Mouse (Mus musculus) kidney, adult 8-10 months (tissue): ENCODE results near the gene Agpat1.

Experiments
- DNase-seq, 2 experiments: peaks; one replicate each; pipeline ENCODE4 v3.0.0; 2022

Gene Agpat1

DNA sequence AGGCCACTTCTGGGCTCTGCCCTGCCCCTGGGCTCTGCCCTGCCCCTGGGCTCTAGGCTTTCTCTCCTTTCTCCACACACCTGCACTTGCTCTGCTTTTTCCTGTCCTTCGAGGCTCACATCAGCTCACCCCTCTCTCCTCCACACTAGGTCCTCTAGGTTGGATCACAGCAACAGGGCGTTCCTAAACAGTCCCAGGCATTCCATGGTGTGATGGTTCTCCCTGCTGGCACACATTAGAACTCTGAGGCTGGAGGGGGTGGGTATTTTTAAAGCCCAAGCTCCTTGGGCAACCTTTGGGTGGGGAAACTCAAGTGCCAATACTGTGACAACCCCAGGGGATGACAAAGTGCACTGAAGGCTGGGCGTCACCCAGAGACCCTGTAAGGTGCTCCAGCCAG lies 33.4 kb downstream of the Agpat1 start:
- no peak for DNase-seq

DNA sequence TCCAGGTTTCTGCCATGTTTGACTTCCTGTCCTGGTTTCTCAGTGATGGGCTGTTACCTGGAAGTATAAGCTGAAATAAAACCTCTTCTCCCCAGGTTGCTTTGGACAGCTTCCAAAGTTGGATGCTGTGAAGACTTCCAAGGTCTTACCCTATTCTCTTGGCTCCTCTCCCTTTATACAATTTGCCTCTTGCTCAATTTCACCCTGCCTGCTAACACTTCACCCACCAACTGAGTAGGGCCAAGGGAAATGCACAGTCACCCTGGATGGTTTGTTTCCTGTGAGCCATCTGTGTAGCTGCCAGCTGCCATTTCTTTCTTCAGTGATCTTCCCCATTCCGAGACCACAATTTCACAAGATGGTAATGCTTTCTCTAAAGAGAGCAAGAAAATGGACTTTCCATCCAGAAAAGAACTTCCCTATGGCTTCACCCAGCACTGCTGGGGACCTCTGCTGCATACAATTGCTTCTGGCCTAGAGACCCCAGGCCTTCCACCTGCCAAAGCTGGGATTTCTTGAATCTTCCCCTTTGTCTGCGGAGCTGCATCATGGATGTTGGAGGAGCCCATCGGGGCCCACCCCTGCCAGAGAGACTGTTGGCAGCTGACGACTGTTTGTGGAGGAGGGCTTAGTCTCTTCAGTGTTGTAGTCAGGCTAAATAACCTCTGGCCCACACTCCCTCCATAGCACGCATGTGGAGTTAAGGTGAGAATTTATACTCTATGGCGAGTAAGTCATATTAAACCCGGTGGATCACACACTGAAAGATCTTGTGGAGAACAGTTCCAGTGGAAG lies 35.6 kb downstream of the Agpat1 start:
- DNase-seq = no peak

GRCm38 (mm10) chr17:34640778-34641601 lies 36.9 kb downstream of the Agpat1 start:
- no peak for DNase-seq

DNA sequence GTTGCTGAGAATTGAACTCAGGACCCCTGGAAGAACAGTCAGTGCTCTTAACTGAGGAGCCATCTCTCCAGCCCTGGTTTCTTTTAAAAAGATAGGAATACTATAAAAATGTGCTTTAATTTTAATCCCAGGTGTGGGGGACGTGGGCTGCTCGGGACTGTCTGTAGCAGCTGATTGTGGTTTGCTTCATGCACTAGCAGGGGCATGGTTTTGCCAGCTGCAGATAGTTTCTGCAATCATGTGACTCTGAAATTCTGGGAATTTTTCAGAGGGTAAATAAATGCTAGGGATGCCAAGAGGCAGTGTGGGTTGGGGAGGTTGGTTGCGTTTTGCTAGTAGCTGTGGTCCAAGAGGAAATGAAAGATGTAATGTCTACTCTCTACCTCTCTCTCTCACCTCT lies 37.9 kb downstream of the Agpat1 start:
- no peak for DNase-seq

- no peak for DNase-seq
Observed at GRCm38 (mm10) chr17:34643379-34643778, 39.3 kb downstream of the Agpat1 start.

GRCm38 (mm10) chr17:34643944-34644343 lies 39.9 kb downstream of the Agpat1 start:
- DNase-seq = no peak

DNA sequence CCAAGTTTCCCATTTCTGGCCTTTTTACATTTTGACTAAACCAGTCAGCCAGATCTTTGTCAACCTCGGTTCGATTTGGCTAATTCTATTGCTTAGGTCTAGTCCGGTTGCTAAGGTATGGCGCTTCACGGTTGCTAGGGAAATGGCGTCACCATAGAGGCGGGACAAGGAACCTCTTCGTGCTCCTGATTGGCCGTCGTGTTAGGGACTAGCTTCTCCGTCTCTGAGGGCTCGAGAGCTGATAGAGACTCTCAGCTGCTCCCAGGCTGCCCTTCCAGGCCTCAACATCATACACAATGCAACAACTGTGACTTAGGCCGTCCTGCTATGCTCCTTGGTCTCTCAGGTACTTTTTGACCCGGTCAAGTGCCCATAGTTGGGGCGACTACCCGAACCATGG lies 40.5 kb downstream of the Agpat1 start, which contains the start of gene Fkbpl:
Fkbpl (plus strand) TSS at position 157 of the 400 bp plus-strand sequence.
- peak; percentile 98 for DNase-seq

- no peak for DNase-seq
Observed at GRCm38 (mm10) chr17:34645256-34645829, 41.3 kb downstream of the Agpat1 start.

DNA sequence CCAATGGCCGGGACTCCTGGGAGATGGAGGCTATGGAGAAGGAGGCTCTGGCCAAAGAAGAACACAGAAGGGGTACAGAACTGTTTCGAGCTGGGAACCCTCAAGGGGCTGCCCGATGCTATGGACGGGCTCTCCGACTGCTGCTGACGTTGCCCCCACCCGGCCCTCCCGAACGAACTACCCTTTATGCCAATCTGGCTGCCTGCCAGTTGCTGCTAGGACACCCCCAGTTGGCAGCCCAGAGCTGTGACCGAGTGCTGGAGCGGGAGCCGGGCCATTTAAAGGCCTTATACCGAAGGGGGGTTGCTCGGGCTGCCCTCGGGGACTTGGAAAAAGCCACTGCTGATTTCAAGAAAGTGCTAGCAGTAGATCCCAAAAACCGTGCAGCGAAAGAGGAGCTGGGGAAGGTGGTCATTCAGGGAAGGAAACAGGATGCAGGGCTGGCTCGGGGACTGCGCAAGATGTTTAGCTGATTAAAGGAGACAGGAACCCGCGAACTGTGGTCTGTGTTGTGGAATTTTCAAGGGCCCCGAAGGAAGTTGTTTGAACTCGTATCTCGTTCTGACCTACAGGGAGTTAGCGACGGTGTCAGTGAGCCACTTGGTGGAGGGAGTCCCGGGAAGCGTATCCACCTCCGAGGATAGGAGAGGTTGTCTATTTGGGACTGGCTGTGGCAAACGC lies 41.9 kb downstream of the Agpat1 start:
- DNase-seq = no peak

DNA sequence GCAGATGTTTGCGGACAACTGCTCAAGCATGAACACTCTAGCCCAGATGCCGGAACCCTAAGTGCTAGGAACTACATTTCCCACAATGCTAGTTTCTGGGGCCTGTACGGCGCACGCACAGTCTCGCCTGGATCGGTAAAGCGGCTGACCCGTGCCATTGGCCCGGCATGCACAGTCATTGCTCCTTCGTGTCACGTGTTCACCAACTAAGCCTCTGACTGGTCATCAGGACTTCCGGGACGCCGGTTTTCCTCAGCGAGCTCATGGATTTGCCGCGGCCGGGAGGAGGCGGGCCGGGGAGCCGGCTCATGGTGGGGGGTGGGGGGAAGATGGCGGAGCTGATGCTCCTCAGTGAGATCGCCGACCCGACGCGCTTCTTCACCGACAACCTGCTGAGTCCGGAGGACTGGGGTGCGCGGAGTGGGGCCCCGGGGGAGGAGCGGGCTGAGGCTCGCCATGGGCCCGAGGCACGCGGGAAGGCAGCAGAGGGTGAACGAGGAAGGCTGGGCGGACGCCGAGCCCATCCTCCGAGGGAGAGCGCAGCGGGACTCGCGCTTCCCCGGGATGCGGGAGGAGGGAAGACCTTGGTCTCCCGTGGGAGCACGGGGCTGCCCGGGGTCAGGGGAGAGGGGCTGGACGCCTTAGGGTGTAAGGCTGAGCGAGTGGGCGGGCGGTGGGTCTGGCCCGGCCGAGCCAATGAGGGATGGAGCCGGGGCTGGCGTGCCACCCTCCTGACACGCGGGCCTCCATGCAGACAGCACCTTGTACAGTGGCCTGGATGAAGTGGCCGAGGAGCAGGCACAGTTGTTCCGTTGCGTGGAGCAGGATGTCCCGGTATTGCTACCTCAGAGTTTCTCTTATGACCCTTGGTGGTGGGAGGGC lies 43.1 kb downstream of the Agpat1 start, which contains the start of gene Atf6b:
Atf6b (plus strand) TSS at position 241 of the 882 bp plus-strand sequence.
- peak; percentile 97 to 98 for DNase-seq

- DNase-seq = no peak
Observed at GRCm38 (mm10) chr17:34648141-34648890, 44.3 kb downstream of the Agpat1 start.

DNA sequence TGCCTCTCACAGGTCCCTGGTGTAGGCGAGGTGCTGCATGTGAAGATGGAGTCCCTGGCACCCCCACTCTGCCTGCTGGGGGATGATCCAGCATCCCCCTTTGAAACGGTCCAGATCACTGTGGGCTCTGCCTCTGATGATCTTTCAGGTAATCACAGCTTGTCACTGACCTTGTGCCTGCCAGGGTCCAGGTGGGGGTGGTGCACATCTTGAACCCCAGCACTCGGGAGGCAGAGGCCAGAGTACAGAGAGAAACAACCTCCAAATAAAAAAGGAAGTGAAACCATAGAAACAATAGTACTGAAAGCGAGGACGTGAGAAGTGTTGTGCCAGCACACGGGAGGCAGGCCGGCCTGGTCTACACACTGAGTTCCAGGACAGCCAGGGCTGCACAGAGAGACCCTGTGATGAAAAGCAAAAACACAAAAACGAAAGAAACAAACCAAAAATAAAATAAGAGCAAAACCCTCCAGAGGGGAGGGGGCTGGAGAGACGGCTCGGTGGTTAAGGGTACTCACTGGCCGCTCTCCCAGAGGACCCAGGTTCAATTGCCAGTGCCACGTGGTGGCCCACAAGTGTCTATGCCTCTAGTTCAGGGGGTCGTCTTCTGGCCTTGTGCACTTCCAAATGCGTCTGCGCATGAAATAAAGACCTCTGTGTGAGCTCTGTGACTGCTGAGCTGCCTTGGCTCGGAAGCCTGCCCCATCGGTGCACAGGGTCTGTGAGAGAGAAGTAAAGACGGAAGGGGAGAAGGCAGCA lies 45.2 kb downstream of the Agpat1 start:
- DNase-seq = no peak

DNA sequence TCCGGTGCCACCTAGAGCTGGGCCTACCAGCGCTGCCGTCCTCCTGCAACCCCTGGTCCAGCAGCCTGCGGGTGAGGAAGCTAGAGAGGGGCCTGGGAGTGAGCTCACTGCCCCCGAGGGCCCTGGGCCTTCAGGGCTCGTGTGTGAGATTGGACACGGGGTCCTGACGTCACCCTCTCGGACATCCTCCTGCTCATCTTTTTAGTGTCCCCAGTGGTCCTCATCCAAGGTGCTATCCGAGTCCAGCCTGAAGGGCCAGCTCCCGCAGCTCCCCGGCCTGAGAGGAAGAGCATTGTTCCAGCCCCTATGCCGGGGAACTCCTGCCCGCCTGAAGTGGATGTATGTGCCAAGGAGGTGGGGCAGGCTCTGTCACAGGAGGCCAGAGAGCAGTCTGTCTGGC lies 46.7 kb downstream of the Agpat1 start:
- DNase-seq = no peak

GRCm38 (mm10) chr17:34651507-34652221 lies 47.6 kb downstream of the Agpat1 start:
- peak; percentile 56 to 66 for DNase-seq

DNA sequence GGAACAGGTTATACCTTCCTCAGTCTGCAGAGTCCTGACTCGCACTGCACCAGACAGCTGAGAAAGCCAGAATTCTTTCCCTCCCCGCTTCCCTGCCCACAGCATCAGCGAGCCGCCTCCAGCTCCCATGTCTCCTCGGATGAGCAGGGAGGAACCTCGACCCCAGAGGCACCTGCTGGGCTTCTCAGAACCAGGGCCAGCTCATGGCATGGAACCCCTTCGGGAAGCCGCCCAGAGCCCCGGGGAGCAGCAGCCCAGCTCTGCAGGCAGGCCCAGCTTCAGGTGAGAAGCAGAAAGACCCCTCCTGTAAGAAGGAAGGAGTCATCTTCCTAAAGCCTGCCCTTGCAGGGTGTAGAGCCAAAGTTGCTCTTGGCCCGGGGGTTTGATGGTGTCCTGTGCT lies 48.5 kb downstream of the Agpat1 start:
- no peak for DNase-seq

GRCm38 (mm10) chr17:34652985-34653384 lies 48.9 kb downstream of the Agpat1 start:
- no peak for DNase-seq

- DNase-seq = peak in 1 of 2 experiments; percentile 55
Observed at GRCm38 (mm10) chr17:34653746-34654285, 49.8 kb downstream of the Agpat1 start.

GRCm38 (mm10) chr17:34654392-34654791 lies 50.3 kb downstream of the Agpat1 start:
- no peak for DNase-seq

GRCm38 (mm10) chr17:34655160-34655559 lies 51.1 kb downstream of the Agpat1 start:
- DNase-seq = peak; percentile 58 to 80
